Comparison of ENCODE assay signal across 14 mouse cellular contexts in the genomic region with DNA sequence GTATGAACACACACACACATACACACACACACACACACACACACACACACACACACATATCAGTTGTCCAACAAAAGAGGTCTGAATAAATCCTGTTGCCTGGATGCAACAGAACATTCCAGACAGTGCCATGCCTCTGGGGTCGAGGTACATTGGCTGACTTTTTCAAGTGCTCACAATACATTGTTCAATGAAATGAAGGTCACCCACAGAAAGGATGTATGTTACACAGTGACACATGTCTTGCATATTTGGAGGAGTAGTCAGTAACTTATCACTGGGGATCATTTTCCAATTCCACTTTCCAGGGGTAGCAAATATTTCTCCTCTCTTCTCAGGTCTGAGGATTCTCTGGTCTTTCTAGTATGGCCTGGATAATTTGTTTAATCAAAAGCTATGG. TPM values are rescaled to one million over a fixed set of nuclear protein-coding genes. Genes with fewer than 3 reads are reported as not detected.
A peak's percentile ranks its signal among the peaks of the same experiment; 100 is the strongest.
DNase-seq lines count a peak whose midpoint lies in the region; ATAC-seq and TF ChIP-seq lines count a peak whose summit lies in the region.
"Had no signal": no experiment of that assay in that cellular context is flagged by ENCODE, and none has a peak within 500 bp of the region (broad histone marks: within the 10 kb centered on the region; RNA-seq: fewer than 3 reads in every experiment).

No protein-coding gene starts in this region.

- no peaks in the 10 kb centered on the region for H3K27me3 ChIP-seq in cerebellum, adult 2 months (ENCODE audit: control insufficient read depth, insufficient read depth, low read length)
- H3K27me3 ChIP-seq in forebrain, postnatal 0 days (ENCODE audit: insufficient read depth, low read length): no peaks in the 10 kb centered on the region
- no peaks in the 10 kb centered on the region for H3K27me3 ChIP-seq in midbrain, embryonic 16.5 days (ENCODE audit: control insufficient read depth, insufficient read depth, low read depth, low read length)
- H3K27me3 ChIP-seq: embryonic facial prominence, embryonic 13.5 days had no signal

- no peaks in the 10 kb centered on the region for H3K36me3 ChIP-seq in forebrain, postnatal 0 days (ENCODE audit: insufficient read depth)
- no peaks in the 10 kb centered on the region for H3K36me3 ChIP-seq in midbrain, embryonic 16.5 days (ENCODE audit: control insufficient read depth, insufficient read depth, low read length)
- H3K36me3 ChIP-seq: embryonic facial prominence, embryonic 13.5 days; heart, embryonic 12.5 days had no signal

- ATAC-seq in forebrain, postnatal 0 days: no peak
- no peak for ATAC-seq in midbrain, embryonic 16.5 days

- H3K9me3 ChIP-seq in forebrain, postnatal 0 days (ENCODE audit: low read length): no peaks in the 10 kb centered on the region
- no peaks in the 10 kb centered on the region for H3K9me3 ChIP-seq in midbrain, embryonic 16.5 days (replicated peaks; ENCODE audit: control insufficient read depth, low read length, poor library complexity, severe bottlenecking)
- H3K9me3 ChIP-seq: embryonic facial prominence, embryonic 13.5 days; heart, embryonic 12.5 days; megakaryocyte, embryonic 14.5 days had no signal

- 28% methylated on average over 1 of the region's 1 CpGs for WGBS in cerebellum, adult 2 months
- 33% methylated on average over 1 of the region's 1 CpGs for WGBS in forebrain, postnatal 0 days
- WGBS in midbrain, embryonic 16.5 days: 59% methylated on average over 1 of the region's 1 CpGs

- H3K4me2 ChIP-seq in forebrain, postnatal 0 days (ENCODE audit: low read depth): no peak overlapping the region
- H3K4me2 ChIP-seq in midbrain, embryonic 16.5 days (ENCODE audit: low read length): no peak overlapping the region
- H3K4me2 ChIP-seq: heart, embryonic 12.5 days had no signal

- DNase-seq in cerebellum, adult 2 months: no peak
- no peak for DNase-seq in cerebellum, adult 8-10 months
- DNase-seq in layer of hippocampus, adult 2 months (ENCODE audit: low spot score in 2 of 2): no peak
- DNase-seq in layer of hippocampus, adult 9-11 months: no peak
- no peak for DNase-seq in forebrain, postnatal 0 days
- DNase-seq in embryo, embryonic 11 days: no peak
- DNase-seq in adrenal gland, postnatal 25 days: no peak
- DNase-seq: adrenal gland, adult 2 months; kidney, adult 18-20 months had no signal

- peak overlapping the region; percentile 91 for H3K27ac ChIP-seq in cerebellum, adult 2 months (ENCODE audit: insufficient read depth, low read length)
- peak overlapping the region; percentile 76; the same call in 1 of the 2 replicates for H3K27ac ChIP-seq in layer of hippocampus, adult 2 months
- H3K27ac ChIP-seq in forebrain, postnatal 0 days (ENCODE audit: low read depth, low read length): peak overlapping the region; percentile 72; the same call in 1 of the 2 replicates
- peak overlapping the region; percentile 54 for H3K27ac ChIP-seq in midbrain, embryonic 16.5 days (ENCODE audit: low read length)

- no peak overlapping the region for H3K9ac ChIP-seq in forebrain, postnatal 0 days
- H3K9ac ChIP-seq in midbrain, embryonic 16.5 days (ENCODE audit: low read depth, low read length): no peak overlapping the region
- H3K9ac ChIP-seq: embryonic facial prominence, embryonic 13.5 days; heart, embryonic 12.5 days had no signal

- TF ChIP-seq CTCF in cerebellum, adult 2 months (IDR thresholded peaks at IDR 0.05; ENCODE audit: borderline replicate concordance, insufficient read depth, low read depth, low read length): no peak
- TF ChIP-seq CTCF in layer of hippocampus, adult 2 months (conservative IDR thresholded peaks at IDR 0.05): no peak
- no peak for TF ChIP-seq CTCF in forebrain, postnatal 0 days (IDR thresholded peaks at IDR 0.05; ENCODE audit: low read depth)

- no peak for TF ChIP-seq POLR2A in cerebellum, adult 2 months (IDR thresholded peaks at IDR 0.05; ENCODE audit: borderline replicate concordance, insufficient read depth, low read length)

- peaks cover 51% of the 10 kb centered on the region for H3K4me1 ChIP-seq in cerebellum, adult 2 months (ENCODE audit: control insufficient read depth, insufficient read depth, low read length)
- peaks cover 18% of the 10 kb centered on the region for H3K4me1 ChIP-seq in forebrain, postnatal 0 days (ENCODE audit: insufficient read depth)
- H3K4me1 ChIP-seq in midbrain, embryonic 16.5 days (ENCODE audit: control insufficient read depth, insufficient read depth, low read length): peaks cover 33% of the 10 kb centered on the region
- H3K4me1 ChIP-seq: heart, embryonic 12.5 days; megakaryocyte, embryonic 14.5 days had no signal

- no peak overlapping the region for H3K4me3 ChIP-seq in cerebellum, adult 2 months (replicated peaks; ENCODE audit: insufficient read depth, low read depth, low read length)
- H3K4me3 ChIP-seq in layer of hippocampus, adult 2 months: no peak overlapping the region
- H3K4me3 ChIP-seq in forebrain, postnatal 0 days (ENCODE audit: low read depth, low read length): no peak overlapping the region
- H3K4me3 ChIP-seq in midbrain, embryonic 16.5 days (ENCODE audit: low read depth, low read length): no peak overlapping the region
- H3K4me3 ChIP-seq: embryonic facial prominence, embryonic 13.5 days; heart, embryonic 12.5 days; megakaryocyte, embryonic 14.5 days had no signal

RNA-seq across cellular contexts. Expression of gene Ppp1r26, which starts 59.8 kb away (rescaled TPM):
- polyA plus RNA-seq in cerebellum, adult 2 months (2012; rRNA removed): 11.5 and 12.4 TPM in 2 replicates
- 10 to 100 TPM; 14.5 to 17.3 TPM for total RNA-seq in layer of hippocampus, adult 2 months (2021)
- 35.6 and 60.8 TPM in 2 replicates for total RNA-seq in forebrain, postnatal 0 days (2014; rRNA removed)
- 5.0 and 11.7 TPM in 2 replicates for polyA plus RNA-seq in forebrain, postnatal 0 days (2015; fragmentation: Nextera tagmentation; extraction: Ambion mirVana)
- 19.8 and 22.7 TPM in 2 replicates for polyA plus RNA-seq in midbrain, embryonic 16.5 days (2015; fragmentation: Nextera tagmentation; extraction: Ambion mirVana)
- total RNA-seq in adrenal gland, postnatal 25 days (2021): 5.5 and 9.6 TPM in 2 replicates
- total RNA-seq: MEL had no signal
